Mouse (Mus musculus) myocyte (in vitro differentiated cells): ENCODE measurements around the gene Cbx8. TPM values are rescaled to one million over a fixed set of nuclear protein-coding genes. Genes with fewer than 3 reads are reported as not detected.

Source experiments
- H3K27me3 ChIP-seq: one replicate; pipeline ENCODE4 v1.6.1; 2011; ENCODE audit not compliant: control insufficient read depth, insufficient read depth, insufficient read length
- H3K36me3 ChIP-seq: one replicate; pipeline ENCODE4 v1.6.1; 2011; ENCODE audit not compliant: control insufficient read depth, insufficient read depth
- H3K4me2 ChIP-seq: one replicate; pipeline ENCODE4 v1.6.1; 2011; ENCODE audit warnings: low read depth, control low read depth
- H3K4me3 ChIP-seq: one replicate; pipeline ENCODE4 v1.5.1; 2011; ENCODE audit warnings: mild to moderate bottlenecking, control low read depth, moderate library complexity
- H3K79me2 ChIP-seq: one replicate; pipeline ENCODE4 v1.6.1; 2011; ENCODE audit not compliant: control insufficient read depth, insufficient read depth
- H3ac ChIP-seq: one replicate; pipeline ENCODE4 v1.6.1; 2011; ENCODE audit not compliant: control insufficient read depth, insufficient read length
- CEBPB ChIP-seq: IDR thresholded peaks from 2 replicates; pipeline ENCODE4 v1.6.1; 2011; ENCODE audit warnings: mild to moderate bottlenecking, moderate library complexity; ENCODE audit not compliant: poor library complexity, insufficient read depth, severe bottlenecking
- E2F4 ChIP-seq: IDR thresholded peaks from one replicate; pipeline ENCODE4 v1.6.1; 2011; ENCODE audit warnings: mild to moderate bottlenecking, control low read depth, moderate library complexity; ENCODE audit not compliant: insufficient read depth
- MAX ChIP-seq: IDR thresholded peaks from one replicate; pipeline ENCODE4 v1.6.1; 2011; ENCODE audit warnings: low read depth, mild to moderate bottlenecking, control low read depth
- MYOD1 ChIP-seq, 3 experiments: IDR thresholded peaks; one replicate each; pipeline ENCODE4 v1.6.1; 2011; ENCODE audit warnings: control low read depth in 2 of 3, low read depth in 2 of 3, mild to moderate bottlenecking in 2 of 3, moderate library complexity in 1 of 3; ENCODE audit not compliant: insufficient read length in 2 of 3, control insufficient read depth in 1 of 3
- MYOG ChIP-seq, 3 experiments: IDR thresholded peaks; one replicate each; pipeline ENCODE4 v1.6.1; 2011; ENCODE audit warnings: control low read depth in 2 of 3, low read depth in 2 of 3, mild to moderate bottlenecking in 2 of 3; ENCODE audit not compliant: insufficient read length in 2 of 3, control insufficient read depth in 1 of 3, insufficient read depth in 1 of 3
- POLR2A ChIP-seq: IDR thresholded peaks from one replicate; pipeline ENCODE4 v1.6.1; 2011; ENCODE audit warnings: low read depth, mild to moderate bottlenecking, control low read depth, moderate library complexity; ENCODE audit not compliant: insufficient read length
- POLR2AphosphoS2 ChIP-seq: IDR thresholded peaks from one replicate; pipeline ENCODE4 v1.6.1; 2011; ENCODE audit warnings: low read depth, control low read depth; ENCODE audit not compliant: insufficient read length
- REST ChIP-seq: IDR thresholded peaks from one replicate; pipeline ENCODE4 v1.6.1; 2011; ENCODE audit warnings: mild to moderate bottlenecking, control low read depth, moderate library complexity; ENCODE audit not compliant: insufficient read depth, insufficient read length
- SRF ChIP-seq: IDR thresholded peaks from one replicate; pipeline ENCODE4 v1.6.1; 2011; ENCODE audit warnings: low read depth; ENCODE audit not compliant: control insufficient read depth, insufficient read length
- TCF12 ChIP-seq: IDR thresholded peaks from one replicate; pipeline ENCODE4 v1.6.1; 2011; ENCODE audit warnings: mild to moderate bottlenecking, control low read depth; ENCODE audit not compliant: poor library complexity, insufficient read depth, severe bottlenecking
- TCF3 ChIP-seq: IDR thresholded peaks from one replicate; pipeline ENCODE4 v1.6.1; 2011; ENCODE audit warnings: low read depth, control low read depth; ENCODE audit not compliant: insufficient read length
- USF1 ChIP-seq: IDR thresholded peaks from one replicate; pipeline ENCODE4 v1.6.1; 2011; ENCODE audit warnings: low read depth, mild to moderate bottlenecking, control low read depth, moderate library complexity
- polyA plus RNA-seq: library from polyadenylated mRNA; unstranded; fragments of >200 nt; fragmentation: generic; extraction: Trizol; gene quantifications from one replicate; pipeline ENCODE4 v1.2.1, GENCODE M21; 2012; ENCODE audit warnings: missing spikeins

Cbx8 gene
- polyA plus RNA-seq: 4.9 TPM

GRCm38 (mm10) chr11:119040600-119041324, at the start of gene Cbx8:
Gene Cbx8, minus strand, starts transcription at chr11:119040969.
- Histone ChIP-seq H3K36me3 (no peaks in the 10 kb centered on the region), H3ac (peak within 1 kb of the TSS; percentile 53), H3K27me3 (peaks cover 14% of the 10 kb centered on the region), H3K4me3 (peak within 1 kb of the TSS; percentile 45), H3K4me2 (peak within 1 kb of the TSS; percentile 97), H3K79me2 (peaks cover 13% of the 10 kb centered on the region)
- no peak for TF ChIP-seq TCF12
- TF ChIP-seq REST: no peak
- no peak for TF ChIP-seq E2F4
- TF ChIP-seq POLR2AphosphoS2: peak; percentile 84
- TF ChIP-seq SRF: no peak
- TF ChIP-seq TCF3: no peak
- no peak for TF ChIP-seq CEBPB
- TF ChIP-seq MYOD1 (IDR thresholded peaks at IDR 0.05; ENCODE audit: control insufficient read depth in 1 of 3, insufficient read length in 2 of 3, low read depth in 2 of 3): no peak
- TF ChIP-seq MAX: no peak
- no peak for TF ChIP-seq MYOG (IDR thresholded peaks at IDR 0.05; ENCODE audit: control insufficient read depth in 1 of 3, insufficient read depth in 1 of 3, insufficient read length in 2 of 3, low read depth in 2 of 3)
- TF ChIP-seq POLR2A: peak; percentile 93
- peak; percentile 35 for TF ChIP-seq USF1

DNA sequence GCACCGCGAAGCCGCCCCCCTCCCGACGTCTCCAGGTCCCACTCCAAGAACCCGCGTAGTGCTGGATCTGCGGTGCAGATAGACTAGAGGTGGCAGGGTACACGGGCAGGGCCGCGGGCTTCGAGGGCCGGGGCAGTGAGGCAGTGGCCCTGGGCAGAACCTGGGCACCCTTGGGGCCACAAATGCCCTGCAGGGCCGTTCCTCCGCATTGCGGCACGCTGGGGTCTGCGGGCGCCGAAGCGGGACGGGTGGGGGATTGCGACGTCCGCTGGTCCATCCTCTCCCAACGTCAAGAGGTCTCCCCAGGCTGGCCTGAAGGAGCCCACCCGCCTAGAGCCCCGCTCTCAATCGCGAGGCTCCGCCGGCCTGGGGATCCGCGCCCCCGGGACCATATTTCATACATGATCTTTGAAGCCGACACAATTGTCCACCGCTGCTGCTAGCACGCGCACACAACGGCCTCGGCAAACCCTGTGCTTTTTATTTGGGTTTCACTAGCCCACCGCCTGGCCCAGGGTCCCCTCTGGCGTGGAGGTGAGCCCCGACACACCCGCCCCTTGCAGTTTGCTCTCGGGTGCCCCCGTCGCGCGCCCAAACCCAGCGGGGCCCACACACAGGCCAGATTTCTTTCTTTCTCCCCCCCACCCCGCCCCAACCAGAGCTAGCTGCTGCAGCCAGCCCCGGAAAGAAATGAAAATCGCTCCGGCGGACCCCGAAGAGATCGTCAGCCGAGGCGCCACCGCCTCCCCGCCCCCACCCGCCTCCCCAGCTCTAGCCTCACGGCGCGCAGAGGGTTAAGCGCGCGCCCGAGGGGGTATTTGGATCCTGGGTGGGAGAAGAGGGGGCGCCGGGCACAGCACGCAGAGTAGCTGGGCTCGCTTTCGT, 49.5 kb upstream of the Cbx8 start:
- Histone ChIP-seq H3ac (peak overlapping the region; percentile 56), H3K36me3 (no peaks in the 10 kb centered on the region), H3K27me3 (peaks cover 7% of the 10 kb centered on the region), H3K4me2 (peak overlapping the region; percentile 95), H3K79me2 (no peaks in the 10 kb centered on the region), H3K4me3 (peak overlapping the region; percentile 32)
- peak in 1 of 3 experiments; percentile 9 for TF ChIP-seq MYOD1 (IDR thresholded peaks at IDR 0.05; ENCODE audit: control insufficient read depth in 1 of 3, insufficient read length in 2 of 3, low read depth in 2 of 3)
- TF ChIP-seq USF1: no peak

DNA sequence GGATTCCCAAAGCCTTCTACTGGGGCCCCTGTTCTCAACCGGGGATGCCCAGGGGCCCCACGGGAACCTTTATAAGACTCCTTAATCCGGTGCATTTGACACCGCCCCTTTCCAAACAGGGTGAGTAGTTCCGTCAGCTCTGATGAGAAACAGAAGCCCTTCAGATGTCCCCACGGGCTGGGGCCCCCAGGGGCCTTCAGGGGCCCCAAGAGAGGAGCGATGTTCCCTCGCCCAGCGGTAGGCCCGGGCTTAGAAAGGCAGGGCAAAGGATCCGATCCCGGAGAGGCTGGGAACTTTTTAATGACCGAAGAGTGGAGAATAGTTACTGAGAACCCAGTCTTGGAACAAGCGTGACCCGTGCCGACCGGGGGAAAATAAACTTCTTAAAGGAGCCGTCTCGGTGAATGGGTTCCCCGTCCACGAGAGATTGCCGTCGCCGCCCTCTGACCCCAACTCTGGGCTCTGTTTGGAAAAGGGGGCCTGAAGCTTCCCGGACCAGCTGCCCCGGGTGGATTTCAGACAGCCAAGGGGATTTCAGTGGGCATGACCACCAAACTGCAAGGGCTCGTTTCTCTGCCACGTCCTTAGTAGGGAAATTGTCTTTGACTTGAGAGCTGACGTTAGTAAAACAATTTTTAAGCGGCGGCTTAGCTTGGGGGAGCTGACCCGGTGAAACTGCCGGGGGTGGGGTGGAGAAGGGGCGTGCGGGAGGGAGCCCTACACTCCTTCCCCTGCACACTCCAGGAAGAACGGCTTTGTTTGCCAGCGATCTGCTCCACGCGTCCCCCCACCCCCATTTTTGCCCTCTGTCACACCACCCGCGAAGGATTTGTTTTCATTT, 48.7 kb upstream of the Cbx8 start:
- TF ChIP-seq REST: no peak
- TF ChIP-seq TCF3: no peak
- TF ChIP-seq SRF: no peak
- no peak for TF ChIP-seq USF1
- no peak for TF ChIP-seq E2F4
- TF ChIP-seq CEBPB: no peak
- TF ChIP-seq MYOD1 (IDR thresholded peaks at IDR 0.05; ENCODE audit: control insufficient read depth in 1 of 3, insufficient read length in 2 of 3, low read depth in 2 of 3): no peak
- no peak for TF ChIP-seq MYOG (IDR thresholded peaks at IDR 0.05; ENCODE audit: control insufficient read depth in 1 of 3, insufficient read depth in 1 of 3, insufficient read length in 2 of 3, low read depth in 2 of 3)
- no peak for TF ChIP-seq MAX
- no peak for TF ChIP-seq TCF12
- TF ChIP-seq POLR2A: no peak
- peak overlapping the region; percentile 32 for H3K4me3 ChIP-seq

DNA sequence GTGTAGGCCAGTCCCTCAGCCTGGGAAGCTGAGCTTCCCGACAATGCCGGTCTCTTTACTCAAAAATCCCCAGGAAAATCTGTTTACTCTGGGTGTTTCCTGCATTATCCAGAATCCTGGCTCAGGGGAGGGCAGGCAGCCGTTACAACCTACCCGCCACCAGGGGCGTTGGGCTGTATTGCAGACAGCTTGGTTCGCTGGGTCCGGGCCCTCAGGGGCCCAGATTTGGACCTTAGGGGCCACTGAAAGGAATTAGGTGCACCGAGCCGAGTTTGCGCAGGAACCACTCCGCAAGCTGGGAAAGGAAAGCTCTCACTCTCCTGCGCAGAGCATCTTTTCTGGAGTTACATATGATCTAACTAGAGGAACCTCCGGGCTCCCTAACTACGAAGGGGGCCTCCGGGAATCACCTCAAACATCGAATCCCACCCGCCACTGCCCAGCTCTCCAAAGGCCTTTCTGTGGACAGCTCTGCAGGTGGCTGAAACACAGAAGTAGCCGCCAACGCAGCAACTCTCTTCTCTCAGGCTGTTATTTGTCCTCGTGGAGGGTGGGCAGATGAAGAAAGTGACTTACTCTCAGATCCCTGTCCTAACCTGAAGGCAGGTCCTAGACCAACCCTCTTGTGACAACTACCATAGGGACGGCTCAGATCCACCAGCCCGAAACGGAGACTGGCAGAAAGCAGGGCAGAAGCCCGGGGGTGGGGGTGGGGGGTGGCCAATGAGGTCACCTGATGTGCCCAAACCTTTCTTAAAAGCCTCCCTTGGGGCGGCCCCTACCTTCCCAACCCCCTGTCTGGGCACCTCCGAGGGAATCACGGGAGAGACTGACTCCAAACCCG, 47.8 kb upstream of the Cbx8 start:
- TF ChIP-seq TCF3 (no peak), MYOD1 (IDR thresholded peaks at IDR 0.05; ENCODE audit: control insufficient read depth in 1 of 3, insufficient read length in 2 of 3, low read depth in 2 of 3) (no peak), MAX (no peak), SRF (no peak), CEBPB (no peak), POLR2AphosphoS2 (no peak), USF1 (no peak), TCF12 (no peak), REST (no peak)
- no peak overlapping the region for H3ac ChIP-seq
- H3K79me2 ChIP-seq: peaks cover 15% of the 10 kb centered on the region
- H3K36me3 ChIP-seq: no peaks in the 10 kb centered on the region
- no peak overlapping the region for H3K4me3 ChIP-seq
- H3K4me2 ChIP-seq: no peak overlapping the region
- peaks cover 7% of the 10 kb centered on the region for H3K27me3 ChIP-seq

More for the DNA sequence above, 48.7 kb upstream of the Cbx8 start:
- H3K79me2 ChIP-seq: peaks cover 8% of the 10 kb centered on the region
- H3K36me3 ChIP-seq: no peaks in the 10 kb centered on the region
- H3K4me2 ChIP-seq: no peak overlapping the region
- H3ac ChIP-seq: no peak overlapping the region
- H3K27me3 ChIP-seq: peaks cover 7% of the 10 kb centered on the region
